Mouse (Mus musculus) spleen, adult 2 months (tissue): Measurements from ENCODE around the gene Clec3a. TPM values are rescaled to one million over a fixed set of nuclear protein-coding genes. Genes with fewer than 3 reads are reported as not detected.

Experiments
- DNase-seq, 2 experiments: peaks; one replicate each; pipeline versions ENCODE4 v3.0.0 to v3.0.0-alpha.2; 2012 to 2021; ENCODE audit warnings: low spot score in 2 of 2, low read depth in 1 of 2
- H3K27ac ChIP-seq: fragments of 200-500 bp; 2 replicates; pipeline ENCODE4 v1.5.1; 2012; ENCODE audit warnings: low read length, inconsistent platforms; ENCODE audit not compliant: insufficient read depth
- H3K27me3 ChIP-seq: fragments of 200-500 bp; 2 replicates; pipeline ENCODE4 v1.6.1; 2012; ENCODE audit warnings: mild to moderate bottlenecking, moderate library complexity, low read length, inconsistent platforms; ENCODE audit not compliant: control insufficient read depth, insufficient read depth
- H3K36me3 ChIP-seq: fragments of 200-500 bp; 2 replicates; pipeline ENCODE4 v1.6.1; 2012; ENCODE audit warnings: mild to moderate bottlenecking, low read length, inconsistent platforms; ENCODE audit not compliant: control insufficient read depth, insufficient read depth
- H3K4me1 ChIP-seq: fragments of 200-500 bp; 2 replicates; pipeline ENCODE4 v1.6.1; 2011; ENCODE audit warnings: inconsistent platforms; ENCODE audit not compliant: control insufficient read depth, insufficient read depth, insufficient read length
- H3K4me3 ChIP-seq: fragments of 200-500 bp; 2 replicates; pipeline ENCODE4 v1.5.1; 2011; ENCODE audit warnings: mild to moderate bottlenecking, inconsistent platforms; ENCODE audit not compliant: insufficient read depth, insufficient read length; ENCODE audit errors: extremely low read depth
- CTCF ChIP-seq: fragments of 200-500 bp; IDR thresholded peaks from 2 replicates; pipeline ENCODE4 v1.5.1; 2011; ENCODE audit warnings: mild to moderate bottlenecking, inconsistent platforms; ENCODE audit not compliant: insufficient read depth, insufficient read length, insufficient replicate concordance; ENCODE audit errors: extremely low read depth
- POLR2A ChIP-seq: fragments of 200-500 bp; IDR thresholded peaks from 2 replicates; pipeline ENCODE4 v1.6.1; 2011; ENCODE audit warnings: low read depth, low read length, inconsistent platforms
- WGBS: fragments of 180-500 bp; shearing (Covaris S2); methylation state at CpG from one replicate; pipeline ENCODE4 v1.1.7; 2018; 5-methylcytosine and 5-hydroxymethylcytosine counted together
- polyA plus RNA-seq: library from polyadenylated mRNA; depleted of rRNA; stranded (reverse); fragments of >200 nt; gene quantifications from 2 replicates; pipeline ENCODE4 v1.2.3, GENCODE M21; 2012; rRNA removed

Clec3a gene
- not detected in 2 replicates for polyA plus RNA-seq

GRCm38 (mm10) chr8:114417786-114418185, at the start of gene Clec3a:
Clec3a (plus strand) TSS chr8:114418086.
- Histone ChIP-seq H3K36me3 (no peaks in the 10 kb centered on the region), H3K4me3 (no peak within 1 kb of the TSS), H3K4me1 (no peaks in the 10 kb centered on the region), H3K27ac (no peak within 1 kb of the TSS), H3K27me3 (no peaks in the 10 kb centered on the region)
- TF ChIP-seq CTCF, result no peak
- no peak for DNase-seq
- WGBS, result 88% methylated on average over 8 of the region's 8 CpGs

GRCm38 (mm10) chr8:114369038-114369976, 48.6 kb upstream of the Clec3a start:
- Histone ChIP-seq H3K36me3 (no peaks in the 10 kb centered on the region), H3K4me3 (no peak overlapping the region), H3K27ac (no peak overlapping the region), H3K27me3 (no peaks in the 10 kb centered on the region), H3K4me1 (no peaks in the 10 kb centered on the region)
- TF ChIP-seq CTCF (peak; percentile 53; the same call in 1 of the 2 replicates), POLR2A (no peak)
- DNase-seq, result peak in 1 of 2 experiments; percentile 22
- WGBS, result 34% methylated on average over 27 of the region's 27 CpGs

DNA sequence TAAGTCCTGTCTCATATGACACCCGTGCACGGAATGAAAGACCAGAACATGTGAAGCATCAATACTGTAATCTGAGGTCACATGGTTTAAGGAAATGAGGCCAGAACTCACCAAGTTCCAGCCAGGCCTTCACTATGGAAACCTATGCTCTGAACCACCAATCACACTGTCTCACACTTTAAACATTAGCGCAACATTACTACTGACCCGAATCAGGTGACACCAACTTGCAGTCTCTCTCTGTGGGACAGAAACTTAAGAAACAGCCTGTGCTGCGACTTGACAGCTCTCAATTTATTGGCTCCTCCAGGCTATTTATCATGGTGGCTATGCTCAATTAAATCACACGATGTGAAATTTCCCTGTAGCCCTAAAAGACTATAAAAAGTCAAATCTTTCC, 43.5 kb upstream of the Clec3a start:
- TF ChIP-seq POLR2A (no peak), CTCF (no peak)
- Histone ChIP-seq H3K4me1 (no peaks in the 10 kb centered on the region), H3K27me3 (no peaks in the 10 kb centered on the region), H3K36me3 (no peaks in the 10 kb centered on the region), H3K27ac (no peak overlapping the region), H3K4me3 (no peak overlapping the region)
- 82% methylated on average over 6 of the region's 6 CpGs for WGBS
- DNase-seq, result no peak

GRCm38 (mm10) chr8:114384189-114384588, 33.7 kb upstream of the Clec3a start:
- no peak overlapping the region for H3K4me3 ChIP-seq
- TF ChIP-seq POLR2A (no peak), CTCF (no peak)
- 91% methylated on average over 3 of the region's 3 CpGs for WGBS
- H3K36me3 ChIP-seq, result no peaks in the 10 kb centered on the region
- no peaks in the 10 kb centered on the region for H3K27me3 ChIP-seq
- H3K4me1 ChIP-seq, result no peaks in the 10 kb centered on the region
- no peak for DNase-seq
- H3K27ac ChIP-seq, result no peak overlapping the region

GRCm38 (mm10) chr8:114387494-114387893, 30.4 kb upstream of the Clec3a start:
- no peak for TF ChIP-seq POLR2A
- Histone ChIP-seq H3K36me3 (no peaks in the 10 kb centered on the region), H3K27me3 (no peaks in the 10 kb centered on the region), H3K4me1 (no peaks in the 10 kb centered on the region), H3K27ac (no peak overlapping the region), H3K4me3 (no peak overlapping the region)
- WGBS, result 9% methylated on average over 4 of the region's 4 CpGs
- no peak for DNase-seq

DNA sequence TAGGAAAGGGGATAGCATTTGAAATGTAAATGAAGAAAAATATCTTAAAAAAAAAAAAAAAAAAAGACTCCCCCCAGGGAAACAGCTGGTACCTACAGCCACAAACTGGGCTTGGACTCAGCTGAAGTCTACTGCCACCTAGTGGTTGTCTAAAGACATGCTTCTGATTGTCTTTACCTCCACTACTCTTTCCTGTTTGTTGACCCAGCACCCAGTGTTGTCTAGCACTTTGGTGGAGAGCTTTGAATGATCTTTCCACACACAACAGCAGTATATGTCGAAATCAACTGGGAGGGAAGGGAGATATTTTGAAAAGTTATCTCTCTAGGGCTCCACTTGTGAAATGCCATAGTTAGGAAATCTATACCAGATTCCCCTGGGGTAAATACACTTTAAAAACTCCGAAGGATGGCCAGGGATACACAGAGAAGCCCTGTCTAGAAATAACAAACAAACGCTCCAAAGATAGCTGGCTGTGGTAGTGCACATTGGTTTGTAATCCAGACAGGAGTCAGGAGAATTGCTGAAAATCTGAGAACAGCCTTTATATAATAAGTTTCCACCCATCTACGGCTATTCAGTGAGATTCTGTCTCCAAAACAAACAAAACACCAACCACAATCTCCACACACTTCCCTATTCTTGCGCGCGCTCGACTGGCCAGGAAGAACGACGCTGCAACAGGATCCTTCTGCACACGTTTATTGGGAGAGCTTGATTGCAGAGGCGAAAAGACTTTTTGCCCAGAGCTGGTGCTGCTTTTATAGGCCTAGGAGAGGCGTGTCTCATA, 27.2 kb upstream of the Clec3a start:
- Histone ChIP-seq H3K4me1 (no peaks in the 10 kb centered on the region), H3K36me3 (no peaks in the 10 kb centered on the region), H3K27ac (no peak overlapping the region), H3K4me3 (no peak overlapping the region), H3K27me3 (no peaks in the 10 kb centered on the region)
- WGBS, result 39% methylated on average over 12 of the region's 13 CpGs
- DNase-seq, result no peak
- TF ChIP-seq POLR2A (no peak), CTCF (peak; percentile 11; the same call in 1 of the 2 replicates)
